Mouse (Mus musculus) hematopoietic stem cell, adult 5-6 weeks (primary cell): ENCODE data around the gene Gins1. TPM values are rescaled to one million over a fixed set of nuclear protein-coding genes. Genes with fewer than 3 reads are reported as not detected.

ENCODE experiments used
- ATAC-seq, 2 experiments: fragments of 125-278 bp in 1 of 2; replicated peaks in 1 of 2; 2 replicates each; pipeline ENCODE4 v1.8.0; 2016 to 2017; ENCODE audit warnings: inconsistent platforms in 2 of 2, mild to moderate bottlenecking in 2 of 2, moderate number of reproducible peaks in 2 of 2, low read depth in 1 of 2, moderate TSS enrichment in 1 of 2; ENCODE audit not compliant: low FRiP score in 2 of 2, poor library complexity in 2 of 2, severe bottlenecking in 2 of 2, insufficient read depth in 1 of 2, low TSS enrichment in 1 of 2
- total RNA-seq: library from RNA; stranded (forward); fragments of 172-1452, 232-1000 nt; gene quantifications from 2 replicates; pipeline ENCODE4 v1.2.3, GENCODE M21; 2017

The Gins1 gene
- 70.2 and 89.0 TPM in 2 replicates for total RNA-seq

- peak; percentile 51 to 52 for ATAC-seq
These were observed at the start of gene Gins1 for GRCm38 (mm10) chr2:150904936-150905450. Gene Gins1, plus strand, starts transcription at chr2:150905400.

GRCm38 (mm10) chr2:150858724-150859487 is 46.3 kb upstream of the Gins1 start:
- ATAC-seq, result no peak

- no peak for ATAC-seq
These were observed 45.3 kb upstream of the Gins1 start for GRCm38 (mm10) chr2:150859709-150860470.

GRCm38 (mm10) chr2:150861128-150861527 is 44.1 kb upstream of the Gins1 start:
- no peak for ATAC-seq

- ATAC-seq, result no peak
These were observed 38.2 kb upstream of the Gins1 start for GRCm38 (mm10) chr2:150867021-150867420.

GRCm38 (mm10) chr2:150869446-150869845 is 35.8 kb upstream of the Gins1 start:
- ATAC-seq, result peak; percentile 42 to 62

GRCm38 (mm10) chr2:150874508-150874907 is 30.7 kb upstream of the Gins1 start:
- no peak; a peak in 1 of 4 replicates for ATAC-seq

- no peak for ATAC-seq
These were observed 30.0 kb upstream of the Gins1 start for GRCm38 (mm10) chr2:150875226-150875625.

- ATAC-seq, result no peak
These were observed 27.6 kb upstream of the Gins1 start for GRCm38 (mm10) chr2:150877561-150877960.

GRCm38 (mm10) chr2:150884075-150884778 is 21.0 kb upstream of the Gins1 start:
- no peak for ATAC-seq

- ATAC-seq, result no peak
These were observed 20.5 kb upstream of the Gins1 start for GRCm38 (mm10) chr2:150884779-150885110.

- ATAC-seq, result no peak
These were observed 19.4 kb upstream of the Gins1 start for GRCm38 (mm10) chr2:150885814-150886213.

- no peak for ATAC-seq
These were observed 18.9 kb upstream of the Gins1 start for GRCm38 (mm10) chr2:150886315-150886714.

- no peak for ATAC-seq
These were observed 17.8 kb upstream of the Gins1 start for GRCm38 (mm10) chr2:150887370-150887769.

GRCm38 (mm10) chr2:150894617-150895267 is 10.5 kb upstream of the Gins1 start:
- no peak for ATAC-seq

GRCm38 (mm10) chr2:150895691-150896252 is 9.4 kb upstream of the Gins1 start:
- no peak; a peak in 1 of 4 replicates for ATAC-seq

GRCm38 (mm10) chr2:150900341-150900740 is 4.9 kb upstream of the Gins1 start:
- ATAC-seq, result no peak
